ENCODE assay signal across 9 mouse cellular contexts in genomic region chr6:85339273-85339901, GRCm38 (mm10). TPM values are rescaled to one million over a fixed set of nuclear protein-coding genes. Genes with fewer than 3 reads are reported as not detected.
A peak's percentile ranks its signal among the peaks of the same experiment; 100 is the strongest.
DNase-seq lines count a peak whose midpoint lies in the region; ATAC-seq lines count a peak whose summit lies in the region.
"Had no signal": no experiment of that assay in that cellular context is flagged by ENCODE, and none has a peak within 500 bp of the region (broad histone marks: within the 10 kb centered on the region; RNA-seq: fewer than 3 reads in every experiment).

No protein-coding gene starts in this region.

- no peak overlapping the region for H3K27ac ChIP-seq in forebrain, embryonic 16.5 days (ENCODE audit: low read length)
- no peak overlapping the region for H3K27ac ChIP-seq in forebrain, embryonic 11.5 days (ENCODE audit: low read depth, low read length)
- H3K27ac ChIP-seq in embryonic facial prominence, embryonic 14.5 days (replicated peaks; ENCODE audit: low read depth, low read length): no peak overlapping the region
- H3K27ac ChIP-seq in liver, embryonic 13.5 days: no peak overlapping the region
- H3K27ac ChIP-seq in hindbrain, embryonic 11.5 days (ENCODE audit: low read depth, low read length): no peak overlapping the region
- H3K27ac ChIP-seq: hindbrain, embryonic 15.5 days had no signal

- no peaks in the 10 kb centered on the region for H3K27me3 ChIP-seq in forebrain, embryonic 16.5 days (replicated peaks; ENCODE audit: control insufficient read depth, insufficient read depth, low read length)
- H3K27me3 ChIP-seq in forebrain, embryonic 11.5 days (ENCODE audit: control insufficient read depth, insufficient read depth, low read length): no peaks in the 10 kb centered on the region
- no peaks in the 10 kb centered on the region for H3K27me3 ChIP-seq in embryonic facial prominence, embryonic 14.5 days (replicated peaks; ENCODE audit: control insufficient read depth, insufficient read depth, low read length)
- H3K27me3 ChIP-seq in liver, embryonic 13.5 days: peaks cover 40% of the 10 kb centered on the region
- no peaks in the 10 kb centered on the region for H3K27me3 ChIP-seq in hindbrain, embryonic 11.5 days (ENCODE audit: control insufficient read depth, insufficient read depth, low read length)
- H3K27me3 ChIP-seq: hindbrain, embryonic 15.5 days had no signal

- 0 out of 2 replicates have a peak, but pooled peaks have one; percentile 13 for ATAC-seq in forebrain, embryonic 16.5 days
- ATAC-seq in forebrain, embryonic 11.5 days (replicated peaks; ENCODE audit: low FRiP score): no peak
- 0 out of 2 replicates have a peak, but pooled peaks have one; percentile 13 for ATAC-seq in embryonic facial prominence, embryonic 14.5 days (ENCODE audit: low read depth)
- ATAC-seq in liver, embryonic 13.5 days (ENCODE audit: low read depth): no peak
- ATAC-seq in hindbrain, embryonic 11.5 days (ENCODE audit: low FRiP score): no peak

- no peak overlapping the region for H3K4me3 ChIP-seq in forebrain, embryonic 16.5 days (replicated peaks; ENCODE audit: low read length)
- H3K4me3 ChIP-seq in forebrain, embryonic 11.5 days (ENCODE audit: low read depth, low read length): no peak overlapping the region
- H3K4me3 ChIP-seq in embryonic facial prominence, embryonic 14.5 days (ENCODE audit: low read depth, low read length): no peak overlapping the region
- H3K4me3 ChIP-seq in liver, embryonic 13.5 days (replicated peaks): no peak overlapping the region
- H3K4me3 ChIP-seq in hindbrain, embryonic 11.5 days (ENCODE audit: low read depth, low read length): no peak overlapping the region
- H3K4me3 ChIP-seq: hindbrain, embryonic 15.5 days had no signal

- peaks cover 2% of the 10 kb centered on the region; the same call in 1 of the 2 replicates for H3K36me3 ChIP-seq in forebrain, embryonic 16.5 days (ENCODE audit: control insufficient read depth, insufficient read depth)
- H3K36me3 ChIP-seq in forebrain, embryonic 11.5 days (ENCODE audit: control insufficient read depth, insufficient read depth, low read length): no peaks in the 10 kb centered on the region
- peaks cover 7% of the 10 kb centered on the region; the same call in 1 of the 2 replicates for H3K36me3 ChIP-seq in embryonic facial prominence, embryonic 14.5 days (ENCODE audit: control insufficient read depth, insufficient read depth, low read length)
- no peaks in the 10 kb centered on the region for H3K36me3 ChIP-seq in liver, embryonic 13.5 days
- H3K36me3 ChIP-seq in hindbrain, embryonic 11.5 days (ENCODE audit: control insufficient read depth, insufficient read depth, low read length): no peaks in the 10 kb centered on the region

- DNase-seq in forebrain, embryonic 11.5 days (ENCODE audit: low spot score): no peak
- DNase-seq in urinary bladder, postnatal 14 days (ENCODE audit: low spot score): peak; percentile 55
- no peak for DNase-seq in urinary bladder, postnatal 36 days (ENCODE audit: low spot score in 2 of 2)
- no peak for DNase-seq in embryonic facial prominence, embryonic 14.5 days (ENCODE audit: low spot score)
- peak; percentile 22 for DNase-seq in liver, embryonic 13.5 days
- DNase-seq in right cerebral cortex, postnatal 14 days: peak; percentile 59
- DNase-seq in hindbrain, embryonic 11.5 days (ENCODE audit: low spot score): no peak

- 53% methylated on average over 1 of the region's 1 CpGs for WGBS in forebrain, embryonic 16.5 days
- WGBS in forebrain, embryonic 11.5 days: 69% methylated on average over 1 of the region's 1 CpGs
- WGBS in embryonic facial prominence, embryonic 14.5 days: 75% methylated on average over 1 of the region's 1 CpGs
- 37% methylated on average over 1 of the region's 1 CpGs for WGBS in liver, embryonic 13.5 days (ENCODE audit: insufficient replicate concordance)
- WGBS in hindbrain, embryonic 11.5 days: 78% methylated on average over 1 of the region's 1 CpGs

- no peak overlapping the region for H3K4me2 ChIP-seq in forebrain, embryonic 16.5 days (ENCODE audit: low read length)
- H3K4me2 ChIP-seq in forebrain, embryonic 11.5 days (ENCODE audit: low read depth, low read length, severe bottlenecking): no peak overlapping the region
- H3K4me2 ChIP-seq in embryonic facial prominence, embryonic 14.5 days (ENCODE audit: low read depth, low read length): no peak overlapping the region
- H3K4me2 ChIP-seq in liver, embryonic 13.5 days: no peak overlapping the region
- no peak overlapping the region for H3K4me2 ChIP-seq in hindbrain, embryonic 11.5 days (replicated peaks; ENCODE audit: low read depth, low read length)
- H3K4me2 ChIP-seq: hindbrain, embryonic 15.5 days had no signal

- no peaks in the 10 kb centered on the region for H3K9me3 ChIP-seq in forebrain, embryonic 16.5 days (ENCODE audit: control insufficient read depth, low read length)
- no peaks in the 10 kb centered on the region for H3K9me3 ChIP-seq in forebrain, embryonic 11.5 days (ENCODE audit: control insufficient read depth, low read length)
- no peaks in the 10 kb centered on the region for H3K9me3 ChIP-seq in embryonic facial prominence, embryonic 14.5 days (ENCODE audit: control insufficient read depth, low read length)
- no peaks in the 10 kb centered on the region for H3K9me3 ChIP-seq in liver, embryonic 13.5 days (replicated peaks)
- no peaks in the 10 kb centered on the region for H3K9me3 ChIP-seq in hindbrain, embryonic 11.5 days (ENCODE audit: control insufficient read depth, low read length)
- H3K9me3 ChIP-seq: hindbrain, embryonic 15.5 days had no signal

- H3K9ac ChIP-seq in forebrain, embryonic 16.5 days (replicated peaks; ENCODE audit: low read depth, low read length): no peak overlapping the region
- H3K9ac ChIP-seq in forebrain, embryonic 11.5 days (ENCODE audit: low read length): no peak overlapping the region
- no peak overlapping the region for H3K9ac ChIP-seq in embryonic facial prominence, embryonic 14.5 days (ENCODE audit: low read depth, low read length)
- H3K9ac ChIP-seq in liver, embryonic 13.5 days: no peak overlapping the region
- H3K9ac ChIP-seq in hindbrain, embryonic 11.5 days (ENCODE audit: low read depth, low read length): no peak overlapping the region
- H3K9ac ChIP-seq: hindbrain, embryonic 15.5 days had no signal

- H3K4me1 ChIP-seq in forebrain, embryonic 16.5 days (replicated peaks; ENCODE audit: control insufficient read depth, insufficient read depth, low read length): no peaks in the 10 kb centered on the region
- H3K4me1 ChIP-seq in forebrain, embryonic 11.5 days (replicated peaks; ENCODE audit: control insufficient read depth, insufficient read depth, low read length): no peaks in the 10 kb centered on the region
- H3K4me1 ChIP-seq in embryonic facial prominence, embryonic 14.5 days (ENCODE audit: control insufficient read depth, insufficient read depth, low read length): no peaks in the 10 kb centered on the region
- no peaks in the 10 kb centered on the region for H3K4me1 ChIP-seq in liver, embryonic 13.5 days (replicated peaks)
- no peaks in the 10 kb centered on the region for H3K4me1 ChIP-seq in hindbrain, embryonic 11.5 days (replicated peaks; ENCODE audit: control insufficient read depth, insufficient read depth, low read length)

RNA-seq across cellular contexts. Expression of gene Sfxn5, which starts 6.2 kb away (rescaled TPM):
- 23.1 and 27.1 TPM in 2 replicates for polyA plus RNA-seq in forebrain, embryonic 16.5 days (2015; fragmentation: Nextera tagmentation; extraction: Ambion mirVana)
- polyA plus RNA-seq in forebrain, embryonic 11.5 days (2014; fragmentation: Nextera tagmentation; extraction: Ambion mirVana): 12.5 and 13.8 TPM in 2 replicates
- 6.7 and 8.9 TPM in 2 replicates for polyA plus RNA-seq in embryonic facial prominence, embryonic 14.5 days (2014; fragmentation: Nextera tagmentation; extraction: Ambion mirVana)
- 1.9 and 2.1 TPM in 2 replicates for polyA plus RNA-seq in liver, embryonic 13.5 days (2015; fragmentation: Nextera tagmentation; extraction: Ambion mirVana)
- 5.1 and 6.2 TPM in 2 replicates for polyA plus RNA-seq in hindbrain, embryonic 11.5 days (2014; fragmentation: Nextera tagmentation; extraction: Ambion mirVana)

RNA-seq across cellular contexts. Expression of gene Rab11fip5, which starts 35.0 kb away (rescaled TPM):
- 15.4 and 19.3 TPM in 2 replicates for polyA plus RNA-seq in forebrain, embryonic 16.5 days (2015; fragmentation: Nextera tagmentation; extraction: Ambion mirVana)
- 4.5 and 5.1 TPM in 2 replicates for polyA plus RNA-seq in forebrain, embryonic 11.5 days (2014; fragmentation: Nextera tagmentation; extraction: Ambion mirVana)
- polyA plus RNA-seq in embryonic facial prominence, embryonic 14.5 days (2014; fragmentation: Nextera tagmentation; extraction: Ambion mirVana): 15.1 and 15.7 TPM in 2 replicates
- polyA plus RNA-seq in liver, embryonic 13.5 days (2015; fragmentation: Nextera tagmentation; extraction: Ambion mirVana): 0.61 and 0.71 TPM in 2 replicates
- 4.1 and 4.6 TPM in 2 replicates for polyA plus RNA-seq in hindbrain, embryonic 11.5 days (2014; fragmentation: Nextera tagmentation; extraction: Ambion mirVana)

Comparison
In these comparisons a context has a peak if more than half of its experiments do, and no peak if none do; other contexts are left out.
1. ATAC-seq: peak in forebrain, embryonic 16.5 days (single experiment) and embryonic facial prominence, embryonic 14.5 days (single experiment); none in forebrain, embryonic 11.5 days (single experiment), liver, embryonic 13.5 days (single experiment) and hindbrain, embryonic 11.5 days (single experiment).
2. DNase-seq: peak in urinary bladder, postnatal 14 days (single experiment), liver, embryonic 13.5 days (single experiment) and right cerebral cortex, postnatal 14 days (single experiment); none in forebrain, embryonic 11.5 days (single experiment), urinary bladder, postnatal 36 days (0 of 2), embryonic facial prominence, embryonic 14.5 days (single experiment) and hindbrain, embryonic 11.5 days (single experiment).